Mouse (Mus musculus) thymus, postnatal 10 days (tissue): ENCODE results near the gene Zfp740.
A peak's percentile ranks its signal among the peaks of the same experiment; 100 is the strongest.
"Not testable (repeated sequence)": the region's sequence is repeated elsewhere in the genome, so short reads cannot be mapped to it uniquely, and the experiment has no call there.

Experiments used
- DNase-seq, 2 experiments: peaks; one replicate each; pipeline ENCODE4 v3.0.0; 2021; ENCODE audit warnings: low spot score in 2 of 2

Zfp740 gene

GRCm38 (mm10) chr15:102192820-102193386 lies 10.1 kb upstream of the Zfp740 start:
- DNase-seq, result no peak

GRCm38 (mm10) chr15:102193652-102194051 lies 9.4 kb upstream of the Zfp740 start:
- DNase-seq, result no peak

- no peak for DNase-seq
Observed at GRCm38 (mm10) chr15:102194439-102194838, 8.6 kb upstream of the Zfp740 start.

- no peak for DNase-seq
Observed at GRCm38 (mm10) chr15:102195373-102195772, 7.7 kb upstream of the Zfp740 start.

- no peak for DNase-seq
Observed at GRCm38 (mm10) chr15:102198841-102199240, 4.2 kb upstream of the Zfp740 start.

GRCm38 (mm10) chr15:102203835-102204381 lies 859 bp downstream of the Zfp740 start:
- DNase-seq, result peak; percentile 66 to 70

- no peak for DNase-seq
Observed at GRCm38 (mm10) chr15:102204674-102205505, 1.8 kb downstream of the Zfp740 start, which contains the start of gene Csad. Gene Csad, minus strand, starts transcription at chr15:102204724.

GRCm38 (mm10) chr15:102205779-102206178 lies 2.7 kb downstream of the Zfp740 start:
- no peak for DNase-seq

- DNase-seq, result no peak
Observed at GRCm38 (mm10) chr15:102207351-102207750, 4.3 kb downstream of the Zfp740 start.

- no peak for DNase-seq
Observed at GRCm38 (mm10) chr15:102208092-102208561, 5.1 kb downstream of the Zfp740 start.

GRCm38 (mm10) chr15:102209114-102209513 lies 6.1 kb downstream of the Zfp740 start:
- DNase-seq, result no peak

GRCm38 (mm10) chr15:102210816-102211215 lies 7.8 kb downstream of the Zfp740 start:
- no peak for DNase-seq

GRCm38 (mm10) chr15:102211895-102212294 lies 8.8 kb downstream of the Zfp740 start:
- no peak for DNase-seq

GRCm38 (mm10) chr15:102214132-102214531 lies 11.1 kb downstream of the Zfp740 start:
- DNase-seq, result no peak

- DNase-seq, result no peak
Observed at GRCm38 (mm10) chr15:102215624-102216023, 12.6 kb downstream of the Zfp740 start.

GRCm38 (mm10) chr15:102216459-102217228 lies 13.6 kb downstream of the Zfp740 start:
- no peak for DNase-seq

GRCm38 (mm10) chr15:102217325-102217724 lies 14.3 kb downstream of the Zfp740 start:
- no peak for DNase-seq

GRCm38 (mm10) chr15:102222386-102222785 lies 19.3 kb downstream of the Zfp740 start:
- DNase-seq, result no peak

GRCm38 (mm10) chr15:102224186-102224991 lies 21.3 kb downstream of the Zfp740 start:
- DNase-seq, result peak; percentile 85 to 91

GRCm38 (mm10) chr15:102224992-102225617 lies 22.1 kb downstream of the Zfp740 start:
- peak; percentile 66 to 71 for DNase-seq

GRCm38 (mm10) chr15:102225619-102226018 lies 22.6 kb downstream of the Zfp740 start:
- DNase-seq, result not testable (repeated sequence)
